Mouse (Mus musculus) E14TG2a.4 (cell line): Measurements from ENCODE around the gene Fam207a.

ENCODE experiments used
- CTCF ChIP-seq: conservative IDR thresholded peaks from 2 replicates; pipeline ENCODE4 v1.5.1; 2014; ENCODE audit warnings: low read length
- POU5F1 ChIP-seq: IDR thresholded peaks from 2 replicates; pipeline ENCODE4 v1.6.1; 2014; ENCODE audit warnings: low read length, borderline replicate concordance

GRCm38 (mm10) chr10:77526488-77526887, 10.9 kb upstream of the Fam207a start:
- no peak for TF ChIP-seq CTCF
- no peak for TF ChIP-seq POU5F1
